Mouse (Mus musculus) megakaryocyte-erythroid progenitor cell, adult 5-6 weeks (primary cell): ENCODE data around the gene Lrrc4b. TPM values are rescaled to one million over a fixed set of nuclear protein-coding genes. Genes with fewer than 3 reads are reported as not detected.

Experiments used
- ATAC-seq: replicated peaks from 2 replicates; pipeline ENCODE4 v1.8.0; 2016; ENCODE audit warnings: mild to moderate bottlenecking, inconsistent platforms; ENCODE audit not compliant: severe bottlenecking, poor library complexity, low FRiP score, low TSS enrichment
- total RNA-seq, 2 experiments: library from RNA; stranded (forward) in 1 of 2; stranded (reverse) in 1 of 2; fragments of 200-1000, 215-1000 nt in 1 of 2; fragments of >200 nt in 1 of 2; fragmentation: Nextera tagmentation in 1 of 2; gene quantifications; 2 replicates each; pipeline ENCODE4 v1.2.3; 2014 to 2017

The Lrrc4b gene
- total RNA-seq, 2 experiments from 2014 or later: not detected

DNA sequence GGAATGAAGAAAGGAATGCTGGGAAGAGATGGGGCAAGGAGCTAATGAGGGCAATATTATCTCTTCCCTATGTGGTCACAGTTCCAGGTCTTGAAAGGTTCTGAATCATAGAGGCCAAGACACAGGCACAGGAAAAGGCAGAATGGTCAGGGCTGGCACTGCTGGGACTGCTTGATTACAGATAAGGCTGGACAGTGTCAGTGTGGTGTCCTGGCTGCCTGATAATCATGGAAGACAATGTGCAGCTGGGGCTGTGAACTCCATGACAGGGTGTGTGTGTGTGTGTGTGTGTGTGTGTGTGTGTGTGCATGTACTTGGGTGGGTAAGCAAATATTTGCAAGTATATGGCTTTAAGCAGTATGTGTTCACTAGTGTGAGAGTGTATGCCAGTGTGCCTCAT is 78.7 kb downstream of the Lrrc4b start:
- ATAC-seq: no peak

Other genes with a start within 250 kb of the Lrrc4b start
- gene Klk1b24, start 240.8 kb upstream of the Lrrc4b start, total RNA-seq (2014; fragmentation: Nextera tagmentation): not detected in 2 replicates
- gene Klk1b24, start 240.8 kb upstream of the Lrrc4b start, total RNA-seq (2017): not detected in 2 replicates
- not detected in 2 replicates for gene Klk1b3, start 230.8 kb upstream of the Lrrc4b start, total RNA-seq (2014; fragmentation: Nextera tagmentation)
- gene Klk1b3, start 230.8 kb upstream of the Lrrc4b start, total RNA-seq (2017): not detected in 2 replicates
- gene Klk1b4, start 221.6 kb upstream of the Lrrc4b start, total RNA-seq (2014; fragmentation: Nextera tagmentation): not detected in 2 replicates
- not detected in 2 replicates for gene Klk1b4, start 221.6 kb upstream of the Lrrc4b start, total RNA-seq (2017)
- gene Klk1b5, start 213.1 kb upstream of the Lrrc4b start, total RNA-seq (2014; fragmentation: Nextera tagmentation): not detected in 2 replicates
- not detected in 2 replicates for gene Klk1b5, start 213.1 kb upstream of the Lrrc4b start, total RNA-seq (2017)
- gene Klk1, start 203.7 kb upstream of the Lrrc4b start, total RNA-seq (2014; fragmentation: Nextera tagmentation): not detected in 2 replicates
- gene Klk1, start 203.7 kb upstream of the Lrrc4b start, total RNA-seq (2017): not detected in 2 replicates
- not detected in 2 replicates for gene Gm36864, start 192.8 kb upstream of the Lrrc4b start, total RNA-seq (2014; fragmentation: Nextera tagmentation)
- not detected in 2 replicates for gene Gm36864, start 192.8 kb upstream of the Lrrc4b start, total RNA-seq (2017)
- 1.2 TPM in 1 of 2 replicates, not detected in the other for gene 1700028J19Rik, start 182.3 kb upstream of the Lrrc4b start, total RNA-seq (2014; fragmentation: Nextera tagmentation)
- gene 1700028J19Rik, start 182.3 kb upstream of the Lrrc4b start, total RNA-seq (2017): 0.46 TPM in 1 of 2 replicates, not detected in the other
- gene 2410002F23Rik, start 182.3 kb upstream of the Lrrc4b start, total RNA-seq (2014; fragmentation: Nextera tagmentation): 93.5 and 176 TPM in 2 replicates
- gene 2410002F23Rik, start 182.3 kb upstream of the Lrrc4b start, total RNA-seq (2017): 77.1 and 113 TPM in 2 replicates
- gene Acp4, start 171.6 kb upstream of the Lrrc4b start, total RNA-seq (2014; fragmentation: Nextera tagmentation): not detected in 2 replicates
- not detected in 2 replicates for gene Acp4, start 171.6 kb upstream of the Lrrc4b start, total RNA-seq (2017)
- gene Gm15517, start 167.6 kb upstream of the Lrrc4b start, total RNA-seq (2014; fragmentation: Nextera tagmentation): not detected in 2 replicates
- gene Gm15517, start 167.6 kb upstream of the Lrrc4b start, total RNA-seq (2017): not detected in 2 replicates
- gene Clec11a, start 122.1 kb upstream of the Lrrc4b start, total RNA-seq (2014; fragmentation: Nextera tagmentation): 0.74 and 0.77 TPM in 2 replicates
- gene Clec11a, start 122.1 kb upstream of the Lrrc4b start, total RNA-seq (2017): 1.7 and 4.3 TPM in 2 replicates
- 0.22 and 1.3 TPM in 2 replicates for gene Shank1, start 118.8 kb upstream of the Lrrc4b start, total RNA-seq (2014; fragmentation: Nextera tagmentation)
- 0.27 TPM in 1 of 2 replicates, not detected in the other for gene Shank1, start 118.8 kb upstream of the Lrrc4b start, total RNA-seq (2017)
- gene Syt3, start 44.9 kb upstream of the Lrrc4b start, total RNA-seq (2014; fragmentation: Nextera tagmentation): not detected in 2 replicates
- 0.61 TPM in 1 of 2 replicates, not detected in the other for gene Syt3, start 44.9 kb upstream of the Lrrc4b start, total RNA-seq (2017)
- not detected in 2 replicates for gene 1700008O03Rik, start 43.2 kb upstream of the Lrrc4b start, total RNA-seq (2014; fragmentation: Nextera tagmentation)
- gene 1700008O03Rik, start 43.2 kb upstream of the Lrrc4b start, total RNA-seq (2017): 0.65 TPM in 1 of 2 replicates, not detected in the other
- gene Aspdh, start 36.4 kb downstream of the Lrrc4b start, total RNA-seq (2014; fragmentation: Nextera tagmentation): not detected in 2 replicates
- not detected in 2 replicates for gene Aspdh, start 36.4 kb downstream of the Lrrc4b start, total RNA-seq (2017)
- 73.4 and 96.5 TPM in 2 replicates for gene Josd2, start 39.0 kb downstream of the Lrrc4b start, total RNA-seq (2014; fragmentation: Nextera tagmentation)
- gene Josd2, start 39.0 kb downstream of the Lrrc4b start, total RNA-seq (2017): 25.0 and 30.6 TPM in 2 replicates
- 62.8 and 83.9 TPM in 2 replicates for gene Emc10, start 67.5 kb downstream of the Lrrc4b start, total RNA-seq (2014; fragmentation: Nextera tagmentation)
- 30.1 and 31.1 TPM in 2 replicates for gene Emc10, start 67.5 kb downstream of the Lrrc4b start, total RNA-seq (2017)
- not detected in 2 replicates for gene Fam71e1, start 67.6 kb downstream of the Lrrc4b start, total RNA-seq (2014; fragmentation: Nextera tagmentation)
- 0.75 TPM in 1 of 2 replicates, not detected in the other for gene Fam71e1, start 67.6 kb downstream of the Lrrc4b start, total RNA-seq (2017)
- gene Mybpc2, start 95.6 kb downstream of the Lrrc4b start, total RNA-seq (2014; fragmentation: Nextera tagmentation): 0.48 TPM in 1 of 2 replicates, not detected in the other
- not detected in 2 replicates for gene Mybpc2, start 95.6 kb downstream of the Lrrc4b start, total RNA-seq (2017)
- 0.67 and 4.7 TPM in 2 replicates for gene Spib, start 103.1 kb downstream of the Lrrc4b start, total RNA-seq (2014; fragmentation: Nextera tagmentation)
- gene Spib, start 103.1 kb downstream of the Lrrc4b start, total RNA-seq (2017): not detected in 2 replicates
- 194 and 214 TPM in 2 replicates for gene Pold1, start 119.8 kb downstream of the Lrrc4b start, total RNA-seq (2014; fragmentation: Nextera tagmentation)
- gene Pold1, start 119.8 kb downstream of the Lrrc4b start, total RNA-seq (2017): 61.0 and 90.8 TPM in 2 replicates
- gene Nr1h2, start 124.9 kb downstream of the Lrrc4b start, total RNA-seq (2014; fragmentation: Nextera tagmentation): 68.7 and 69.2 TPM in 2 replicates
- 28.8 and 59.9 TPM in 2 replicates for gene Nr1h2, start 124.9 kb downstream of the Lrrc4b start, total RNA-seq (2017)
- 5.3 and 10.3 TPM in 2 replicates for gene Napsa, start 143.4 kb downstream of the Lrrc4b start, total RNA-seq (2014; fragmentation: Nextera tagmentation)
- gene Napsa, start 143.4 kb downstream of the Lrrc4b start, total RNA-seq (2017): 2.0 and 11.0 TPM in 2 replicates
- gene Kcnc3, start 161.6 kb downstream of the Lrrc4b start, total RNA-seq (2014; fragmentation: Nextera tagmentation): 1.9 and 7.9 TPM in 2 replicates
- gene Kcnc3, start 161.6 kb downstream of the Lrrc4b start, total RNA-seq (2017): 0.11 TPM in 1 of 2 replicates, not detected in the other
- not detected in 2 replicates for gene Myh14, start 241.8 kb downstream of the Lrrc4b start, total RNA-seq (2014; fragmentation: Nextera tagmentation)
- gene Myh14, start 241.8 kb downstream of the Lrrc4b start, total RNA-seq (2017): not detected in 2 replicates